Mouse (Mus musculus): ENCODE measurements around the gene Zc3h18. TPM values are rescaled to one million over a fixed set of nuclear protein-coding genes. Genes with fewer than 3 reads are reported as not detected.
A peak's percentile ranks its signal among the peaks of the same experiment; 100 is the strongest.

The Zc3h18 gene
- total RNA-seq, 2 experiments from 2014 or later, result 21.4 to 23.0 TPM

DNA sequence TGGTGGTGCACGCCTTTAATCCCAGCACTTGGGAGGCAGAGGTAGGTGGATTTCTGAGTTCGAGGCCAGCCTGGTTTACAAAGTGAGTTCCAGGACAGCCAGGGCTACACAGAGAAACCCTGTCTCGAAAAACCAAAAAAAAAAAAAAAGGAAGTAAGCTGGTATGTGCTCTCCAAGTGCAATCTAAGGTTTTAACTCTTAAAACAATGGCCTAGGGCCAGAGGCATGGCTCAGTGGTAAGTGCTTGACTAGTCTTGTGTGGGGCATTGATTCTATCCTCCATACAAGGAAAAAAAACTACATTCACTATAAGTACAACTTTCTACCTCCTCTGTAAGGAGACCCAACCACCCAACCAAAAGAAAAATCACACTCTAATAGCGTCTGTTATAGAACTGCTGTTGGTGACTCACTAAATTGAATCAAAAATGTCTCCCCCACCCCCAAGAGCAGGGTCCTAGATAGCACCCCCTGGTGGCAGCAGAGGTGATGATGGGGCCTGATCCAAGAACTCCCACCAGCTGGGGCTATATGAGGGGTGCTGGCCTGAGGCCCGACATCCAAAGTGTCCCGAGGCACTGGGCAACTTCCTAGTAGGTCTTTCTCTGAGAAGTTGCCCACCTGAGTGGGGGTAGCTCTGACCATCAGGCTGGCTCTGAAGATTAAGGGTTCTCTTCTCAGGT lies 83.0 kb downstream of the Zc3h18 start:
- no peak for DNase-seq
- intact Hi-C loops (cut with DNase I), result no loop called here

DNA sequence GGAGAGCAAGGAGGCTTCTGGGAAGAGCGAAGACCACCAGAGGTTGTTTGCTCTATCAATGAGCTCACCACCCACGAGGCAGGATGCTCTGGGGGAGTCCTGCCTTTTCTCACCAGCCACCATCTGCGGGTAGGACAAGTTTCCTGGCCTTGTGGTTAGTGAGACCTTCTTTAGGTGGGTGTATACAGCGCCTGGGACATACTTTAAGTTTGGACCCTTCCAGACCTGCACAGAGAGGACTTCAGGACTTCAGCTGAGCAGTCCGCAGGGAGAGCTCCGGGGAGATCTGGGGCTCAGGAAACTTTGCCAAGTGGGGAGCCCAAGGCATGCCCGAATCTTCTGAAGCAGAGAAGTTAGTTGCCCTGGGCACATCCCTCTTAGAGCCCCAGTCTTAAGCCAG lies 83.6 kb downstream of the Zc3h18 start:
- intact Hi-C loops (cut with DNase I), result no loop called here
- DNase-seq, result no peak

DNA sequence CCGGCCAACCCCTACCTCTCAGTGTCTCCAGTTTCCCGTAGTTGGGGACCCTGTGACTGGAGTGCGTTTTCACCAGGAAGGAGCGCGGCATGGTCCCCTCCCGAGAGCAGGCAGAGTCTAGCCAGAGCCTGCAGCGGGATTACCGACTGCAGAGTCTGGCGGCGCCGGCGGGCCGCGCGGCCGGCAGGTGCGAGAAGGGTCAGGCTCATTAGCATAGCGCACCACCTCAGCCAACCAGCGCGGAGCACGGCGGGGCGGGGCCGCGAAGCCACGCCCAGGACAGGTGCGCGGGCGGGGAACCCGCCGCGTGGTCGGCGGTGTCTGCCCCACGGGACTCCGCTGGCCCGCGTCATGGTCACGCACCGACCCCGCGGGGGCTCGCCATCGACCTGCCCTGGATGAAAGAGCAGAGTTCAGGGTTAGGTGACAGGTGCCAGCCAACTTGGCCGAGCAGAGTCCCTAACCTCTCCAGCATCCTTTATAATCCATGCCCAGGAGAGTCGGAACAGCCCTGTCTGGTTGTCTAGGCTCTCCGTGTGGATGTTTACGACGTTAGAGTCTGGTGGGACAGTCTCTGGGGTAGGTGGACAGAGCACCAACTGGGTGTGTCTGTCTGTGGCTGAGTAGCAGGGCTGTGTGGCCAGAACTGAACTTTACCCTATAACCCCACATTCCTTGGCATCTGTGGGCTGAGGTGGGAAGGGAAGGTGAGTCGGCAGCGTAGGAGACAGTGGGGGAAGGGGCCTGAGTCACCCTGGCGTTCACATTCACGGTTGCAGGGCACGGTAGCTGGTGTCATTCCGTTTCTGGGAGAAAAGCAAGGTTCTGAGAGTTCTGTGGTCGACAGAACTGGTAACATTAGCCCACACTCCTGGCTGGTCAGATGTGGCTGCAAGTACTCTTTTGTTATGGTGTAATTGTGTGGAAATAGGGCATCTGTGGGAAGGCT lies 84.4 kb downstream of the Zc3h18 start, which contains the start of gene Snai3:
Gene Snai3 (minus strand): TSS at position 210 of the 949 bp plus-strand sequence.
- peak; percentile 30 to 55 for DNase-seq
- intact Hi-C loops (cut with DNase I), result no loop called here

DNA sequence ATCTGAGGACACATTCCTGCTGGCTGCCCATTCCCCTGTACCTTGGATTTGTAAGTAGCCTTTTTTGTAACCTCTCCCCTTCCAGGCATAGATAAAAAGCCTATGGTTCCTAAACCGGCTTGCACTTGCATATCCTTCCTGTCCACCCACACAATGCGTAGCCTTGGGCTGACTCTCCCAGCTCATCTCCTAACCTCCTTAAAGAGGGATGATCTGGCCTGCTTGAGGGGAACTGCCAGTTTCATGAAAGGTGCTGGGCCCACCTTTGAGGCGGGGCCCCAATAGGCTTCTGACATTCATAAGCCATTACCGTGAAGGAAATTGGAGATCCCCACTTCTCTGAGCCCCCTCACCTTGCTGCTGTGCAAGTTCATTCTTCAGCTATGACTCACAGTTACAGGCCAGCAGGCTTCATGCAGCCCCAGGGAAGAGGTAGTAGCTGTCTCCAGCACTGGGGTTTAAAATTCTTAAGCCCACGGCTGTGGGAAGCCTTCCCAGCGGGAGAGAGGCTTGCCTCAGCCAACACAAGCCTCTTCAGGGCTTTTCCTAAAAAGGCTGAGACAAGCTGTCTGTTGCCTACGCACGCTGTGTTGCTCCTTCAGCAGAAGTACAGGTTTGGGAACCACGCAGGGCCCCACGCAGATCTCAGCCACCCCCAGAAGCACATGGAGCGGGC lies 85.2 kb downstream of the Zc3h18 start:
- no peak for DNase-seq
- intact Hi-C loops (cut with DNase I), result no loop called here

GRCm38 (mm10) chr8:122462510-122462909 lies 86.1 kb downstream of the Zc3h18 start:
- DNase-seq, result no peak
- intact Hi-C loops (cut with DNase I), result no loop called here

DNA sequence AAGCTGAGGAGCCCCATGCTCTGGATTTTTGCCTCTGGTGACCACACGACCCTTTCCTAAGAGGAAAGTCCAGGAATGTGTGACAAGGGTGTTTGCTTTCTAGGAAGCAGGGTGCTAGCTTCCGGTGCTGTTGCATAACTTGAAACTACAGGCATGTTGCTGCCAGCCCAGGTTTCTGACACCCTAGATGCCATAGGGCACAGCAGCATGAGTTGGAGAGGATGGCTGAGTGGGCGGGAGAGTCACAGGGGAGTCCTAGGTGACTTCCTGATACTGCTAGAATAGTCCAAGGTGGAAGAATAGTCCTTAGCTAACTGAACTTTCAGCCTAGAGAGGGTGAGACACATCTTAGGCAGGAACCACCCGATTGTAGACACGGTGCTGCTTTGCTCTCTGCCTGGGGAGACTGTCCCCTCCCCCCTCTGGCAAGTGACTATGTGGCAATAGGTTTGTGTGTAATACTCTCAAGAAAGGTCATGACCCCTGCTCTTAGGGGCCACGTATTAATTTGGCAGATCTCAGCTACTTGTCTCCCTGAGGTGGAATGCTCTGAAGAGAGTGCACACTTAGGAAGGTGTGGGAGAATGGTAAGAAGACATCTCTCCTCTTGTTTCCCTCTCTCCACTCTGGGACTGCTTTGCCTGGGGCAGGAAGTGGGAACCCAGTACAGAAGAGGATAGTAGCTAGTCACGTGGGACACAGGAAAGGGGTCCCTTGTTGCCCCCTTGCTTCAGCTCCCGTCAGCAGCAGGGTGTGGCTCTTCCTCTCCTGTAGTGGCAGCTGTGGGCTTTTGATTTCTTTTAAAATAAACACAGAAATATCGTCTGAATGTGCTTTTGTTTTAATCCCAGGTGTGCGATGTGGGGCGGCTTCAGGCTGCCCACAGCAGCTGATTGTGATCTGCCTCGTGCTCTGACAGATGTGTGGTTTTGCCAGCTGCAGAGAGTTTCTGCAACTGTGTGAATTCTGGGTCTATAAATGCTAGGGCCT lies 87.5 kb downstream of the Zc3h18 start:
- intact Hi-C loops (cut with DNase I), result no loop called here
- no peak for DNase-seq

- no peak for DNase-seq
- intact Hi-C loops (cut with DNase I), result no loop called here
Measured at GRCm38 (mm10) chr8:122464985-122465384, 88.6 kb downstream of the Zc3h18 start.

Other genes with a start within 250 kb of the Zc3h18 start
- 10 to 100 TPM; 23.1 to 30.0 TPM for gene Zfpm1, start 94.5 kb upstream of the Zc3h18 start, total RNA-seq (2021)
- not detected for gene Trhr2, start 15.9 kb upstream of the Zc3h18 start, total RNA-seq (2021)
- gene Il17c, start 45.4 kb downstream of the Zc3h18 start, total RNA-seq (2021), result not detected
- gene Cyba, start 56.3 kb downstream of the Zc3h18 start, total RNA-seq (2021), result 10 to 100 TPM; 40.4 to 42.1 TPM
- gene Mvd, start 66.8 kb downstream of the Zc3h18 start, total RNA-seq (2021), result 1 to 10 TPM; 4.5 to 5.5 TPM
- gene Snai3, start 84.1 kb downstream of the Zc3h18 start, total RNA-seq (2021), result 1 to 10 TPM; 2.2 to 5.0 TPM
- gene Rnf166, start 99.5 kb downstream of the Zc3h18 start, total RNA-seq (2021), result 10 to 100 TPM; 37.3 to 40.0 TPM
- 10 to 100 TPM in 1 of 2 experiments, 1 to 10 TPM in 1; 7.1 to 10.7 TPM for gene Ctu2, start 99.5 kb downstream of the Zc3h18 start, total RNA-seq (2021)
- gene Piezo1, start 174.7 kb downstream of the Zc3h18 start, total RNA-seq (2021), result 10 to 100 TPM; 18.8 to 21.6 TPM
- gene Cdt1, start 191.4 kb downstream of the Zc3h18 start, total RNA-seq (2021), result 1 to 10 TPM; 2.4 to 2.5 TPM
- 10 to 100 TPM; 29.8 to 38.9 TPM for gene Aprt, start 200.3 kb downstream of the Zc3h18 start, total RNA-seq (2021)
- gene Galns, start 234.9 kb downstream of the Zc3h18 start, total RNA-seq (2021), result 1 to 10 TPM; 3.1 to 3.5 TPM
- 10 to 100 TPM; 65.8 to 67.9 TPM for gene Trappc2l, start 235.0 kb downstream of the Zc3h18 start, total RNA-seq (2021)
- gene Pabpn1l, start 246.1 kb downstream of the Zc3h18 start, total RNA-seq (2021), result not detected

All from heart, postnatal 36 days (tissue).